Mouse (Mus musculus): ENCODE data around the gene Adcy5.

The Adcy5 gene

DNA sequence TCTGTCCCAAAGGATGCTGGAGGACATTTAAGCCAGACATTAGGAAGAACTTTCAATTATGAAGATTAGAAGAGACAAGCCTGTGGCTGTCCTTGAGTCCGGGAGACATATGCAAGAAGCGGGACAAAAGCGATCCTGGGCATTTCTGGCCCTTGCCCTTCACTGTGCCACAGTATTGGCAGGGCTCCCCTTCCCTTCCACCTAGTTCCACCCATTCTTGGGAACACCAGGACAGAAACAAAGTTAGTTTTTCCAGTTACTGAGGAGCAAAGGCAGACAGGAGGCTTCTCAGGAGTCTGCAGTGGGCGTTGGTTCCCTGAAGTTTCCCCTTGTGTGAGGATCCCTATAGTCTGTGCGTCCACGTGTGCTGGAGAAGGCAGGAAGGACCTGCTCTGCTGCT lies 51.7 kb downstream of the Adcy5 start:
- DNase-seq (ENCODE audit: low spot score): no peak

DNA sequence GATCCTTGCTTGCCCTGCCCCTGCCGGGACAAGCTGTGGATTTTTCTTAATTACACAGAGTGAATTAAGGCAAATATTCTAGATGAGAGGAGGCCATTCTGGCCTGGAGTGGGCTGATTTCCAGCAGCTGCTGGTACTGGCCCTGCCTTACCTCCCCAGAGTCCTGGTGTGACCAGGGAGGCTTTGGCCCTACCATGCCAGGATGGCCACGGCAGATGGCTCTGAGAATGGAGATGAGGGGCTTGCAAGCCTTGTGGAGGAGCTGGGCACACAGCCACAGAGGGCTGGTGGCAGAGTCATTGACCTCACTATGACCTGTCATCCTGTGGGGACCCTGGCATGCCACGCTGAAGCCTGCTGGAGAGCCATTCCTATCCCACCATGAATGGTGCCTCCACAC lies 54.1 kb downstream of the Adcy5 start:
- DNase-seq (ENCODE audit: low spot score): no peak

DNA sequence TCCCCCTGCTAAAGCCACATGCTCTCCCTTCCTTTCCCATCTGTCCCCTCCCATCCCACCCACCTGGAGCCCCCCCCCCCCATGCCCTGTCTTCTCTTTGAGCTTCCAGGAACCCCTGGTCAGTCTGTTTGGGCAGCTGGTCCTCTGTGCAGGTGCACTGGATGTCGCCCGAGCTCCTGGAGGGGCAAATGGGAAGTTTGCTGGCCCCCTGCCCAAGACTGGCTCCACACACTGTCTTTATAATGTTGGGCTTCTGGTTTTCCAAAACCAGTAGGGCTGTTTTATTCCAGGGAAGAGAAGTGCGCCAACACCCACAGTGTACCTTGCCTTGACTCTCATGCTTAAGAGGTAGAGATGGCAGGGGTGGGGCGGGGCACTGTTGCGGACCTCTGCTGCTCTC lies 55.1 kb downstream of the Adcy5 start:
- DNase-seq (ENCODE audit: low spot score): no peak

DNA sequence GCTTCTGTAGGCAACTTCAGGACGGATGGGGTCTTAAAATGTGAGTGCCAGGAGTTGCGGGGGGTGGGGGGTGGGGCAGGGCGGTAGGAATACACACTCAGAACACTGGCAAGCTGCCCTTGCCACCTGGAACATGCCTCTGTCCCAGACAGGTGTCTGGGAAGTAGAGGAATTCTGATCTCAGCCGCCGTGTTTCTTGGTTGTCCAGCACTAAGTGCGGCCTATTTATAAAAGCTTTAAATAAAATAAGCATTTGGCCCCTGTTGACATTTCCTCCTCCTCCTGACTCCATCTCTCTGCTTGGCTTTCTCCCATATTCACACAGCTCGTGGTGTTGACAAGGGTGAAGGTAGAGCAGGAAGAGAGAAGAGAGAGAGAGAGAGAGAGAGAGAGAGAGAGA lies 60.4 kb downstream of the Adcy5 start:
- DNase-seq (ENCODE audit: low spot score): no peak

DNA sequence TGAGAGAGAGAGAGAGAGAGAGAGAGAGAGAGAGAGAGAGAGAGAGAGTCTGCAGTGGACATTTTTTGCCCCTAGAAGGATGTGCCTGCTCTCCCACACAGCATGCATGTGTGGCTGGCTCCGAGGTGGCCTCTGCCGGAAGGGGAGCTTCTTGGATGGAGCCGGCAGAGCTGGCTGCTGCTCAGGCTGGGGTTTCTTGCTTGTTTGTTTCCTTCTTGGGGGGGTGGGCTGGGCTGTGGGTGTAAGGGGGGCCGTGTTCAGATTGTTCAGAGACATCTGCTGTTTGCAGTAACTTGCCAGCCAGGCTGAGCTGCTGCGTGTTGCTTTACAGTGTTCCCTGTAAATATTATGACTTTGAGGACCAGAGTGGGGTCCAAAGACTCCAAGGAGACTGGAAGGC lies 60.8 kb downstream of the Adcy5 start:
- DNase-seq (ENCODE audit: low spot score): no peak

DNA sequence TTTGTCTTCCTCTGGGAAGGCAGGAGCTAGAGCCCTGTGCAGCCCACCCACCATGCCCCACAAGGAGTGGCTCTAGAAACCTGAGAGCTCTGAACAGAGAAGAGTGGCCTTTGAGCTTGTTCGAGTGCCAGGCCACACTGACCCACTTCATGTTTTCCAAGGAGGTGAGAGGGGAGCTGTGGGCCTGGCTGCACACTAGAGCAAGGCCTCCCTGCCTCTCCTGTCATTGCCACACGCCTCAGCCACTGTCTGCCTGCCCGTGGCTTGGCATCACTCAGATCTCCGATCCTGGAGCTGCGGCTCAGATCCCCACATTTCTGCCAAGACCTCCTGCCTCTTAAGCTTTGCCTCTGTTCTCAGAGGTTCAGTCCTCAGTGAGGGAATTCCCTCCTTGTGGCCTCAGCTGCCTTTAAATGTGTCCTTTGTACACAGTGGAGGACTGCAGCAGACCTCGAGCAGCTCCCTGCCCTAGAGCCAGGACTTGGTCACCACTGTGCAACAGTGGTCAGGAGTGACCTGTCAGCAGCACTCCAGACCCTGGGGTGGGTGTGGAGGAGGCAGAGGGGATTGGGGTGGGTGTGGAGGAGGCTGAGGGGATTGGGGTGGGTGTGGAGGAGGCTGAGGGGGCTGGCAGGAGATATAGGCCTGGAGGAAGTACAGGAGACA lies 62.3 kb downstream of the Adcy5 start:
- no peak for DNase-seq (ENCODE audit: low spot score)

DNA sequence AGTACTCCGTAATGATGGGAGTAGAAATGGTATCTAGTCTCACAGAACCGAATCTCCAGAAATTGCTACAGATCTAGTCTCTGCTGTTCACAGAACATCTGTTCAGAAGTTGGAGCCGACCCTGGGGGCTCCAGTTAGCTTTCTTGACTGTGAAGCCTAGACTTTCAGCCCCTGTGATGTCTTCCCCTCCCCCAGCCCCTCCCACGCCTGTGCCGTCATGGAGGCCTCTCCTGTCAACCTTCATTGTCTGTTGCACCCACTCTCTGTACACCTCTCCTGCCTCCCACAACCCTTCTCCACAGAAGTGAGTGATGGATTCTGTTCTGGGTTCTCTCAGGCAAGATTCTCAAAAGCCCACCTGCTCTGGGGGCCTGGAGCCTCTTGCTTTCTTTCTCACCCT lies 65.7 kb downstream of the Adcy5 start:
- DNase-seq (ENCODE audit: low spot score): no peak

DNA sequence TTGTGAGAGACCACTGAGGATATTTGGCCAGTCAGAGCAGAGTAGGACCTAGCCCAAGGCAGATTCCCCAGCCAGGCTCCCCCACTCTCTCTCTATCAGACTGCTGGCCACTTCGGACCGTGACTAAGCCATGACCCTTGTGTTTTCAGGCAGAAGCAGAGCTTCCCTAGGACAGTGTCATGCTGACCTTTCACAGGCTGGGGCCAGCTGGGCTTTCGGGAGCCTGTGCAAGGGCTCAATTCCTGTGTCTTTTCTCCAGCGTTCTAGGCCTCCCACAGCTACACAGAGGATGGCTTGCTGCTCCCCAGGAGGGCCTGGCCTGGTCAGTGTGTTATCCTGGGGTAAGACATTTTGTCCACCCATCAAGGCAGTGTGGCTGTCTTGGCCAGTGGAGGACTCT lies 66.9 kb downstream of the Adcy5 start:
- DNase-seq (ENCODE audit: low spot score): no peak

DNA sequence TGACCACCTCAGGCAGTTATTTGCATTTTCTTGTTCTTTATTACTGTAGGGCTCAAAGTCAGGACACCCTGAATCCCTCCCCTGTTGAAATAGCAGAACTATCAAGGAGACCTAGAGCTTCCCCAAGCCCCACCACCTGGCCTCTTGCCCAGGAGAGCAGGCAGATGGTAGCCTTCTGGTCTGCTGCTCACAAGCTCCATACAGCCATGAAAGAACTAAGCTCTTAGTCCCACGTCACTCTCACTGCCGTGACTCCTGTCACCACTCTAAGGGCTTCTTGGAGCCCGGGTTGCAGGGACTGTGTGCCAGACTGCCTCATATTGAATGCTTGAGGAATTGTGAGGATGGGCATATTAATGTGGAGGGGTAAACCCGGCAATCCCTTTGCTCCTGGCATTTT lies 69.3 kb downstream of the Adcy5 start:
- no peak for DNase-seq (ENCODE audit: low spot score)

DNA sequence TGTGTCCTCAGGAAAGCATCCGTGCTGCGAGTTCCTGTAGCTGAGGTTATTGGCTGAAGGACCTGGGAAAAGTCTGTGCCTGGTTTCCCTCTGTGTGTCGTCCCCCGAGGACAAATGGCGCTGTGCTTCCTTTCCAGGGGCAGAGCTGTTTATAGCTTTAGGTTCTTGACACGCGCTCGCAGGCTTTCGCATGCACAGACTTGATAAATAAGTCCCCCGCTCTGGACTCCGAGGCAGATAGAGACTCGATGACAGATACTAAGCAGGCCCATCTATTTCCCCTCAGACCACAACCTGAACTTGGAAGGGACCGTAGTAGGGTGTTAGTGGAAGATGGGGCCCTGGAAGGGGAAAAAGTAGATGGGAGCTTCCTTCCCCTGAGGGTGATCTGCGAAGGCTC lies 70.0 kb downstream of the Adcy5 start:
- DNase-seq (ENCODE audit: low spot score): no peak

DNA sequence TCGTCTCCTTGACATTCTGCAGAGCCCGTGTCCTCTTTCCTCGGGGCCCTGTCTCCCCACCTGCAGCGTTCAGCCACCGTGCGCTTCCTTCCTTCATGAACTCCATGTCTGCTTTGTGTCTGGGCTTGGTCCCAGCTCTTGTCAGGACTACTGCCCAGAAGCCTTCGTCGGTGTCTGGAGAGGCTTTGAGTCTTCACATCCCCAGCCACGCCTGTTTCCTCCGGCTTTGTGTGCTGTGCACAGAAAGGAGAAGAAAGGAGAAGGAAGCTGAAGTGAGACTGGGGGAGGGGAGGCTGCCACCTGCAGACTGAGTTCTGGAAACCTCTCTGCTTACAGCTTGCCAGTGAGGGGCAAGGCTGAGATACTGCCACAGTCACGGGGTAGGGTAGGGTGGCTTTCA lies 74.9 kb downstream of the Adcy5 start:
- DNase-seq (ENCODE audit: low spot score): no peak

DNA sequence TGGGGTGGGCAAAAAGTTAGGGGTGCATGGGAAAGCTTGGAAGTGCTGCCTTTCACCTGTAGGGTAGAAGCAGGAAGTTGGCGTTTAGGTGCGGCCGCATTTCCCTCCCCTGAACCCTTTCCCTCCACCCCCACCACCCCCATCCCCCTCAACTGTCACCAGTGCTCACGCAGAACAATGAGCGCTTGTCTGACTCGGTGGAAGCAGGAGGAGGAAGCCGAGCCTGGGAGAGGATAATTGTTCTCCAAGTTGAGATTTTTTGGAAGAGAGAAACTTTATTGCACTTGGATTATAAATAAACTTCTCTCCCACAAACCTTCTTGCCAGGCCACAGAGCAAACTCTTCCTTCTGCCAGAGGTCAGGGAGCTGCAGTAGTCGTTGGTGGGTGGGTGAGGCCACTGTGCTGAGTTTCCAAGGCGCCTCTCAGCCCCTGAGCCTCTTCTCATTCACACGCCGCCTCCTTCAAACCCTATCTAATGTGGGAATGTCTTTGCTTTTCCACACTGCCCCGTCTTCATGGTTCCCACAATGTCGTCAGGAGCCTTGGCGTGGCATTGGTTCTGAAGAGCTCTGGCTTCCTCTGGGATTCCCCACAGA lies 77.6 kb downstream of the Adcy5 start:
- no peak for DNase-seq (ENCODE audit: low spot score)

DNA sequence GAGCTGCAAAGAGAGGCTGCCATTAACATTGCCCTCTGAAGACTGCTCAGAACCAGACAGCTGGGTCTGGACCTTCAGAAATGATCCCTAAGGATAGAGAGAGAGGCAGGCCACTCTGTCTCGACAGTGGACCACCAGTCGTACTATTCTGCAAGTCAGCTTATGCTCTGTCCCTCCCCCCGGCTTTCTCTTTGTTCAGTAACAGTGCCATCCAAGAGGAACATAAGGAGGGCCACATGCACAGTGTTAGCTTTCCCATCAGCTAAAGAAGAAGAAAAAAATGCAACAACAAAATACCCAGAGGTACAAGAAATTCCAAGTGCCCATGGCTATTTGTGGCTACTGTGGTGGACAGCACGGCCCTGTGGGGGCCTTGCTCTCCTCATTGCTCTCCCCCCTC lies 78.7 kb downstream of the Adcy5 start:
- no peak for DNase-seq (ENCODE audit: low spot score)

DNA sequence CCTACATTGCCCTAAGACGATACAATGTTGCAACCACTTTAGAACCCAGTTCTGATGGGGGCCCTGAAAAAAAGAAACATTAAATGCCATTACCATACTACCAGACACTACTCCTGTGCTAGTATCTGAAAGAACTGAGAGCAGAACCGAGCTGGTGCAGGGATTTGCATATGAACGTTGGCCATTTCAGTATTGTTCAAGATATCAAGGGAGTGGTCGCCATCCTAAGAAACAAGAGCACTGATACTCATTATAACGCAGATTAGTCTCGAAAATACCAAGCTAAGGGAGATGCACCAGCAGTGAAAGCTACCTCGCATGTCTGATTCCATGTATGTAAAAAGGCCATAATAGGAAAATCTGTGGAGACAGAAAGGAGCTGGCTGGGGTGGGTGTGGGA lies 82.4 kb downstream of the Adcy5 start:
- DNase-seq (ENCODE audit: low spot score): no peak

DNA sequence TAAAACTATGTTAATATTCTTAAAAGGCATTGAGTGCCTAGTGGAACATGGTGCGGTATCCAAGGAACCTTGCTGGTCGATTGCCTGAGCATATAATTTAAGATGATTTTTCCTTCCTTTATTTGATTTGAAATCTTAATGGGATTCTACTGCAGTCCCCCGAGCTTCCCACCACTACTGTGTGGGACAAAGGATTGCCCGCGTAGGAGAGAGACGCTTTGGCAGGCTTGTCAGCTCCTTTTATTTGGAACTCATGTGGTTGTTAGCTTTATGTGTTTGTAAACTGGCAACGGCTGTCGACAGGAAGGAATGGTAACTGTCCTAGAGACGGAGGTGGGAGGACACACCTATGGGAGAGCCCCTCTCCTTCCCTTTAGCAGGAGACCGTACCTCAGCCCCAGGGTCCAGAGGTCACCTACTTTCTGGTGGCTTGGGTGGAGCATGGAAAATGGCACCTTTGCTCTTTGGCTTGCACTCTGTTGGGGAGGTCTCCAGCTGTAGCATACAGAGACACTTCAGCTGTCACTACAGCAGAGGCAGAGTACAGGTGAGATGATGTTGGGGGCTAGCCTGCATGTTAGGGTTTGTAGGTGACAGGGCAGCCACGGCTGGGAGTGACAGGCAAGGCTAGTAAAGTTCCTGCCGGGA lies 84.8 kb downstream of the Adcy5 start:
- DNase-seq (ENCODE audit: low spot score): no peak

DNA sequence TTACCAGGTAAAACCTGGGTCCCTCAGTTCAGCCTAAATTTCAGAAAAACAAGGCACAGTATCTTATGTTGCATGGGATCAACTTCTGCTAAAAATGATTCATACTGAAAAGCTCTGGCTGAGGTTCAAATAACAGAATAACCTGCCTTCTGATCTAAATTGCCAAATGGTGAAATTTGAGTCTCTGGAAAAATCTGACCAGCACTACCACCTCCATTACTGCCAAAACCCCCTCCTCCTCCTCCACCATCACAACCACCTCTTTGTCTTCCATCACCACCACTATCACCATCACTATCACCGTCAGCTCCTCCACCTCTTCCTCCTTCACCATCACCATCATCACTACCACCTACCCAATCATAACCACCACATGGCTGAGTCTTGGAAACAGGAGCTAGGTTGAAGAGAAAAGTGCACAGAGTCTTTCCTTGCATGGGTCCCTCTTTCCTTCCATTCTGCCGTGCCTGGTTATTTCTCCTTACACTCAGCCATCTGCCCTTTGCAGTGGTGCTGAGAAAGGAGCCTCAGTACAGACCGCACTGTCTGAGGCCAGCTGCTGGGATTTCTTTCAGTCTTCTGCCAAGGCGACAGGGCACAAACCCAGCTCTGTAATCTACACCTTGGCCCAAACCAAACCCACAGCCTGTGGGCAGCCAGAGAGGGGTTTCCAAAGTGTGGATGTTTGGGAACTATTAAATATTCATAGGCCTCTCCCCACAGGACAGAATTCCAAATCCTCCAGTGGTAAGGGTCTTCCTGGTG lies 85.5 kb downstream of the Adcy5 start:
- DNase-seq (ENCODE audit: low spot score): no peak

DNA sequence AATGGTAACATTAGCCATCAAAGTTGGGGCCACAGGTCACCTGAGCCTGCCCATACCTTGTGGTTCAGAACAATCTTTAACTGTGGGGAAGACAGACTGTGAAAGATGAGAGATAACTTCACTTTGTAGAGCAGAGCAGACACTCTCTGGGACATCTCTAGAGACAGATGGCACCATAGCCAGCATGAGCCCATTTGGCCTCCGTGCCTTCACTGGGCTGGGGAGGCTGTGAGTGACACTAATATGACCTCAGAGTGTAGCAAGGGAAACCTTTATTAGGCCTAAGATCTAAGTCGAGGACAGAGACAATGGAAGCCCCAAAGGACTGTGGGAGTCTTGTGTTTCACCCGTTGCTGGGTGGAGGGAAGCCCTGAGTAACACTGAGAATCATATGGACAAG lies 92.7 kb downstream of the Adcy5 start:
- DNase-seq (ENCODE audit: low spot score): no peak

DNA sequence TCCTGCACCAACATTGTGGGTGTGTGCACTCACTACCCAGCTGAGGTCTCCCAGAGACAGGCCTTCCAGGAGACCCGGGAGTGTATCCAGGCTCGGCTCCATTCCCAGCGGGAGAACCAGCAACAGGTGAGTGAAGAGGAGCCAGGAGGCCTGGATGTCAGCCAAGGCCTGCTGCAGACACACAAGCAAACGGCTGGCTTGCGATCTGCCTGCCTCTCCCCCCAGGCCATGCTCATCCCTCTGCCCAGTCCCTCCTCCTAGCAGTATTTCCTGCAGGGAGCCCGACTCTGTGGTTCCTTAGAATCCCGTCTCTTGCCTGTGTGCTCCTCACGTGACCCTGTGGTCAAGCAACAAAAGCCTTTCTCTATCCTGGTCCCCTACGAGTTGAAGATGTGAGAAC lies 94.1 kb downstream of the Adcy5 start:
- DNase-seq (ENCODE audit: low spot score): no peak

DNA sequence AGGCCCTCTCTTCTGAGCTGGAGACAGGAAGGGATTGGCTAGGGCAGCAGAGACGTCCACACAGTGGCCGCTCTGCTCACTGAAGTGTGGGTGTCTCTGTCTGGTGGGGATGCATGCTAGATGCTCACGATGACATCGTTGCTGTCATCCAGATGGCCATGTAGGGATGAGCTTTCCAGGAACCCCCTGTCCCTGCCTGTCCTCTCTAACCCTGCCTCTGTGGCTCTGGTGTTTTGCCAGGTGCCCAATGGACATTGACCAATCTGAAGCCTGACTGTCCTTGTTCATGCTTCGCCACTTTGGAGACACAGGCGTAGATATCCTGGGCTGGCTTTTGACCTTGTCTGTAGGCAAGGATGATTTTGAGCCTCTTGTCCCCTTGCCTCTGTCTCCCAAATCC lies 95.1 kb downstream of the Adcy5 start:
- no peak for DNase-seq (ENCODE audit: low spot score)

DNA sequence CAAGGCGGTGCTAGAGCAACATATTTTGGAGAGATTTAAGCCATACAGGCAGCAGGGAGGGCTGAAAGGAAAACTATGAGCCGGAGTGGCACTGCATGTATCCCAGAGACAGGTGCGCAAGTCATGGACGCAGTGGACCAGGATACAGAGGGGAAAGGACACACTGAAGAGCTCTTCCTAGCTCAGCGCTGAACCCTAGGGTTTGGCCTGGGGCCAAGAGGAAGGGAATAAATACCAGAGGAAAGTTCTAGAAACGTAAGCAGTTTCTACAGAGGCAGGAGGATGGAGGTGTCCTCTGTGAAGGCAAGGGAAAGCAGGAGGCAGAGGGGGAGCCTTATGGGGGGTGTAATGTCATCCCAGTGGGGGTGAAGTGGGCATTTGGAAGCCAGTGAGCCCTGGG lies 97.0 kb downstream of the Adcy5 start:
- no peak for DNase-seq (ENCODE audit: low spot score)

DNA sequence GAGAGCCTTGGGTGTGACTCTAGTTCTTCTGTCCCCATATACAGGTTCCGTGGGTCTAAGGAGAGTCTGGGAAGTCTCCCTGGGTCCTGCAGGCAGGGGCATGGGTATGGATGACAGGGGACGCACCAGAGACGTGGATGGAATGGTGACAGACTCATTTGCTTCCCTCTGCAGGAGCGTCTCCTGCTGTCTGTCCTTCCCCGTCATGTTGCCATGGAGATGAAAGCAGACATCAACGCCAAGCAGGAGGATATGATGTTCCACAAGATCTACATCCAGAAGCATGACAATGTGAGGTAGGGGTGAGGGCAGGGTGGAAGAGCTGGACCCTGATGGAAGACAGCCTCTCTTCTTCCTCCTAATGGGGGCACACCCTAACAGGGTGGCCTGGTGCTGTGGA lies 98.3 kb downstream of the Adcy5 start:
- no peak for DNase-seq (ENCODE audit: low spot score)

DNA sequence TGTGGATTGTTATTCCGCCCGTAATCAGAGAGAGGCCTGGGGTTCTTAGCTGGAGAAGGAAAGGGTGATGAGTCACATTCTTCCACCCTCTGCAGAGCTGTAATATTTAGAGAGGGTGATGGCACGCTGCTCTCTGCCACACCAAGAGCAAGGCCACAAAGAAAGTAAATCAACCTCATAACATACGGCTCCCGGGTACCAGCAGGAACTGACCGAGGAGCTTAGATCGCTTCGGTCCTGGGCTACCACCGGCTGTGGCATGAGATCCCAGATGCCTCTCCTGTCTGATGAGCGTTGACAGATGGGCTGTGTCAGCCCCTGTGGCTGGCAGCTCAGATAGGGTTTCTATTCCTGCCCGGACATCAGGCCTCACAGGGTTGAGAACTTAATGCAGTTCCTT lies 101.3 kb downstream of the Adcy5 start:
- DNase-seq (ENCODE audit: low spot score): peak; percentile 36

DNA sequence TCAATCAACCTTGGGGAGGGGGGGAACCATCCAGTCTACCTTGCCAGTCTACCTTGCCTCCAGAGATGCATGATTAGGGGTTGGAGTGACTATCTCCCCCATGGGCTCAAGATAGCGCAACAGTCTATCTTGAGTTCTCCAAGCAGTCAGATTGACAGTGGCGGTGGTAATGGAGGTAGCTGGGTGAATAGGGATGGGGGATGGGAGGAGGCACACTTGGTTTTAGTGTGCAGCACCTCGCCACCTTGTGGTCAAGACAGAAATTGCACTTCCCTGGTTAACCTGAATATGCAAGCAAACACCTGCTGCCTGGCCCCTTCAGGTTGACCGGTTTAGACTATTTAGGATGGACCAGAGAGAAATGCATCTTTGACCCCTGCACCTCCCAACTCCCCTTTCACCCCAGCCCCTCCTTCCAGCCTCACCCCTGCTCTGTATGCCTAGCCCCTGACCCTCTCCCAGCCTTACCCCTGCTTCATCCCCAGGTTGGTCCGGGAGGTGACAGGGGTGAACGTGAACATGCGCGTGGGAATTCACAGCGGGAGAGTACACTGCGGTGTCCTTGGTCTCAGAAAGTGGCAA lies 115.8 kb downstream of the Adcy5 start:
- peak; percentile 96 for DNase-seq (ENCODE audit: low spot score)

All from retina, embryonic 14.5 days (tissue).